Mouse (Mus musculus): ENCODE results near the gene Borcs7.
A peak's percentile ranks its signal among the peaks of the same experiment; 100 is the strongest.

Borcs7 gene

DNA sequence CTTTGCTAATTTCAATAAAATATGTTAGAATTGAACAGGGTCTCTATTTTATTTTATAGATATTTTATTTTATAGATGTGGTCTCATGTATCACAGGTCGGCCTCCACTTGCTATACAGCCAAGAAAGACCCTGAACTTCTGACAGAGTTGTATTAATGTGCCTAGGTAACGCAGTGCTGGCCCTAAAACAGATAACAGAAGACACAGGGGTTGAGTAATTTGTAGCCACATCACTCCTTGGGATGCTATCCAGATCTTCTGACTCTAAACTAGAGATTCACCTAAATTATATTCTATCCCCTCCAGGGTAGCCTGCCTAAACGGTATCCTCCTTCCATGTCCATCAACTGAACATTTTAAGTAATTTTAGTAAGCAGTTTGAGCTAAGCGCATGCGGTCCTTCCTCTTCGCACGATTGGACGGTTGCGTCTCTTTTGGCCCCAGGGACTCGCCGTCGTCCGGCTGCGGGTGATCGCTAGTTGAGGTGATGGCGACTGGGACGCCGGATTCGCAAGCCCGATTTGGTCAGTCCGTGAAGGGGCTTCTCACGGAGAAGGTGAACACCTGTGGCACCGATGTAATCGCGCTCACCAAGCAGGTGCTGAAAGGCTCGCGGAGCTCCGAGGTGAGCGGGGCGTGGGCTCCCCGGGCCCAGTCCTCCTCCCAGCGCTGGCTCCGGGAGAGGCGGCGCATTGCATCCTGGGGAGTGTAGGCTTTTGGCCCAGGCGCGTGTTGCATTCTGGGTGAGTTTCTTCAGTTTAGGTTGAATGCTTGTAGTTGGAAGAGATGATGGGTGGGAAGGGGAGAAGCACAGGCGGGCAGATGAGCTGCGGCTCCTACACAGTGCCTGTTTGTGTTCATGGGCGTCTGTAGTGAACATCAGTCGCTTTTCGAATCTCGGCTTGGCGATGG lies at the start of gene Borcs7:
TSS of gene Borcs7 (plus strand) at position 447 of the 913 bp plus-strand sequence.
- no peak; the same call in 1 of the 2 replicates for TF ChIP-seq GATA4 (IDR thresholded peaks at IDR 0.05; ENCODE audit: insufficient replicate concordance, low read length)

- no peak for TF ChIP-seq GATA4 (IDR thresholded peaks at IDR 0.05; ENCODE audit: insufficient replicate concordance, low read length)
Observed at GRCm38 (mm10) chr19:46640780-46641179, 48.9 kb upstream of the Borcs7 start.

GRCm38 (mm10) chr19:46641420-46642085 lies 48.2 kb upstream of the Borcs7 start:
- no peak for TF ChIP-seq GATA4 (IDR thresholded peaks at IDR 0.05; ENCODE audit: insufficient replicate concordance, low read length)

GRCm38 (mm10) chr19:46642136-46642753 lies 47.5 kb upstream of the Borcs7 start:
- TF ChIP-seq GATA4 (IDR thresholded peaks at IDR 0.05; ENCODE audit: insufficient replicate concordance, low read length), result no peak

GRCm38 (mm10) chr19:46643236-46643635 lies 46.5 kb upstream of the Borcs7 start:
- no peak for TF ChIP-seq GATA4 (IDR thresholded peaks at IDR 0.05; ENCODE audit: insufficient replicate concordance, low read length)

- no peak for TF ChIP-seq GATA4 (IDR thresholded peaks at IDR 0.05; ENCODE audit: insufficient replicate concordance, low read length)
Observed at GRCm38 (mm10) chr19:46644343-46644792, 45.3 kb upstream of the Borcs7 start.

GRCm38 (mm10) chr19:46644793-46645602 lies 44.7 kb upstream of the Borcs7 start:
- TF ChIP-seq GATA4 (IDR thresholded peaks at IDR 0.05; ENCODE audit: insufficient replicate concordance, low read length), result peak; percentile 84; the same call in 1 of the 2 replicates

DNA sequence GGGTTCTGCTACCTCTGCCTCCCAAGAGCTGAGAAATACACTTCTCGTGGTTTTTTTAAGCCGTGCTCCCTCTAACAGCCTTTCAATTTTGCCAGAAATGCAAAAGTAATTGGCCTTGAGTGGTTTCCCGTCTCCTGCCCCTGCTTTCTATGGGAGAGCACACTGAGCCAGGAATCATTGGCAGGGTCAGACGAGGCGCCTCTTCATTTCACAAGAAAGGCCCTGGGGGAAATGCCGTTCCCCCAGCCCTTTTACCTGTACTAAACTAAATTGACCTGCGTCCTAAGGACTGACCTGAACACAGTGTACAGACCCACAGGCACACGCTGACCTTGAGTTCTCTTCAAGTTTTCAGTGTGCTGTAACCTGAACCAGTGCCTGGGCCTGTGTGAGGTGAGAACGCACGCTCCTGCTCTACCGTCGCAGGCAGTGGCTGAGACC lies 43.6 kb upstream of the Borcs7 start:
- TF ChIP-seq GATA4 (IDR thresholded peaks at IDR 0.05; ENCODE audit: insufficient replicate concordance, low read length), result no peak

DNA sequence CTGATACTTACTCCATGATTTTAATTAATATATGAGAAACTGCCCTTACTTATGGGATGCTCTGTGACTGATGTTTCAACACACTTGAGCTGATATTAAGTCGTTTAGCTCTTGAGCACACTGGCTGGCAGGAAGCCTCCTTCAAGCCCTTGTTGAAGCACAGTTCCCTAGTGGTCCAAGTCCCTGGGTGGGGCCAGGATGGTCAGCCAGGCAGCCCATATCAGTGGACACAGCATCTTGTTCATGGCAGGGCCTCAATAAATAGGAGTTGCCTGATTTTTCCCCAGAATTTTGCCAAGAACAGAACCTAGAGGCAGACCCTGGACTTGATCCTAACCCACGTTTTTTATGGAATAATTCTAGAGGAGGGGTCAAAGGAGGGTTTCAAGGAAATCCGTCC lies 42.5 kb upstream of the Borcs7 start:
- TF ChIP-seq GATA4 (IDR thresholded peaks at IDR 0.05; ENCODE audit: insufficient replicate concordance, low read length), result no peak

- no peak for TF ChIP-seq GATA4 (IDR thresholded peaks at IDR 0.05; ENCODE audit: insufficient replicate concordance, low read length)
Observed at GRCm38 (mm10) chr19:46647850-46648249, 41.9 kb upstream of the Borcs7 start.

- no peak for TF ChIP-seq GATA4 (IDR thresholded peaks at IDR 0.05; ENCODE audit: insufficient replicate concordance, low read length)
Observed at GRCm38 (mm10) chr19:46648565-46648964, 41.1 kb upstream of the Borcs7 start.

DNA sequence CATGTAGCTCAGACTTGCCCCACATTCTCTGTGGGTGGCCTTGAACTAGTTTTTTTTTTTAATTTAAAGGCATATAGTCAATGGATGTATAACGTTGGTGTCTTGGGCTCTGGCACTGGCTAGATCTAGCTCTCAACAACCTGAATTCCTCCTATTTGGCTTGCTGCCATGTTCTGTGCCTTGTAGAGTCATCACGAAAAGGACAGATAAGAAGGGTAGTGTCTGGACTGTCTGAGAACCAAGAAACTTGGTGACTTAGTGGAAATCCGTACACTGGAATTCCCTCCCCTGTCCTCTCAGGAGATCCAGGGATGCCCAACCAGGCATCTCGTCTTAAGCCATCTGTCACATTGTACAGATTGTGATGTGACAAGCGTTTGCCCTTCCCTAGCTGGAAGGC lies 36.5 kb upstream of the Borcs7 start:
- no peak for TF ChIP-seq GATA4 (IDR thresholded peaks at IDR 0.05; ENCODE audit: insufficient replicate concordance, low read length)

GRCm38 (mm10) chr19:46653616-46654235 lies 36.0 kb upstream of the Borcs7 start:
- TF ChIP-seq GATA4 (IDR thresholded peaks at IDR 0.05; ENCODE audit: insufficient replicate concordance, low read length), result no peak

DNA sequence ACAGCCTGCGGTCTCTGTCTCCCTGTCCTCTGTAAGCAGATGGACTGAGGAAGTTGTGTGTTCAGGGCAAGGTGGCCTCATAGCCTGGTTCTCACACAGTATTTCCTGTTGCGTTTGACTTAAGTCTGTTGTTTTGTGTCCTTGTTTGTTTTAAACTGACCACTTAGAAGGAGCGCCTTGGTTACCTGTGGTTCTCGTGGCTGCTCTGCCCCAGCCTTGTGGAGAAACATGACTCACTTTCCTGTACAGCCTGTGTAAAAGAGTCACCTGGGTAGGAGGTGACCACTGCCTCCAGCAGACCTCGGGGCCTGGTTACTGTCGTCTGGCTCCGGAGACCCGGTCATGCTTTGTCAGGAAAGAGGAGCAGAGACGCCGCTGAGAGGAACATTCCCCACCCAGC lies 34.1 kb upstream of the Borcs7 start:
- TF ChIP-seq GATA4 (IDR thresholded peaks at IDR 0.05; ENCODE audit: insufficient replicate concordance, low read length), result no peak
